Mouse (Mus musculus) heart, embryonic 16.5 days (tissue): ENCODE results near the gene Vps26b. TPM values are rescaled to one million over a fixed set of nuclear protein-coding genes. Genes with fewer than 3 reads are reported as not detected.
A peak's percentile ranks its signal among the peaks of the same experiment; 100 is the strongest.

Experiments used
- ATAC-seq: fragments of 200-750 bp; cut with Nextera tagmentation; replicated peaks from 2 replicates; pipeline ENCODE4 v1.8.0; 2017; ENCODE audit warnings: moderate number of reproducible peaks; ENCODE audit not compliant: insufficient read depth, low FRiP score; ENCODE audit errors: extremely low read depth
- H3K27ac ChIP-seq: fragments of 300-500 bp; sonication (generic); 2 replicates; pipeline ENCODE4 v1.5.1; 2014; ENCODE audit warnings: mild to moderate bottlenecking, low read length, control low read depth, moderate library complexity
- H3K27me3 ChIP-seq: fragments of 300-500 bp; sonication (generic); 2 replicates; pipeline ENCODE4 v1.6.1; 2014; ENCODE audit warnings: low read length, mixed read lengths; ENCODE audit not compliant: control insufficient read depth, insufficient read depth
- H3K36me3 ChIP-seq: fragments of 300-500 bp; sonication (generic); 2 replicates; pipeline ENCODE4 v1.6.1; 2014; ENCODE audit not compliant: control insufficient read depth, insufficient read depth
- H3K4me1 ChIP-seq: fragments of 300-500 bp; sonication (generic); 2 replicates; pipeline ENCODE4 v1.6.1; 2014; ENCODE audit warnings: low read length, mixed read lengths; ENCODE audit not compliant: control insufficient read depth, insufficient read depth
- H3K4me2 ChIP-seq: fragments of 300-500 bp; sonication (generic); 2 replicates; pipeline ENCODE4 v1.6.1; 2014; ENCODE audit warnings: low read depth, mild to moderate bottlenecking, control low read depth, low read length
- H3K4me3 ChIP-seq: fragments of 300-500 bp; sonication (generic); 2 replicates; pipeline ENCODE4 v1.5.1; 2014; ENCODE audit warnings: mild to moderate bottlenecking, control low read depth, low read length
- H3K9ac ChIP-seq: fragments of 300-500 bp; sonication (generic); 2 replicates; pipeline ENCODE4 v1.6.1; 2014; ENCODE audit warnings: low read length, control low read depth
- H3K9me3 ChIP-seq: fragments of 300-500 bp; sonication (generic); replicated peaks from 2 replicates; pipeline ENCODE4 v1.6.1; 2016; ENCODE audit warnings: low read length; ENCODE audit not compliant: control insufficient read depth
- WGBS: fragments of 180-500 bp; shearing (Covaris S2); extraction: QIAGEN DNeasy Blood & Tissue Kit; methylation state at CpG from one replicate; pipeline ENCODE4 v1.1.7; 2014; 5-methylcytosine and 5-hydroxymethylcytosine counted together
- polyA plus RNA-seq: library from polyadenylated mRNA; unstranded; fragments of >200 nt; fragmentation: Nextera tagmentation; extraction: Ambion mirVana; gene quantifications from 2 replicates; pipeline ENCODE4 v1.2.1, GENCODE M21; 2015

The Vps26b gene
- polyA plus RNA-seq, 1 experiment from 2014 or later, result 22.3 TPM

GRCm38 (mm10) chr9:26999461-27000395 is 30.1 kb downstream of the Vps26b start, which contains the start of the genes Acad8 and Thyn1:
TSS of gene Acad8 (minus strand) at chr9:26999566.
TSS of gene Thyn1 (plus strand) at chr9:26999710.
- Histone ChIP-seq H3K9me3 (no peaks in the 10 kb centered on the region), H3K27ac (peak within 1 kb of the TSS; percentile 64), H3K4me3 (peak within 1 kb of the TSS; percentile 69), H3K9ac (peak within 1 kb of the TSS; percentile 83), H3K36me3 (peaks cover 8% of the 10 kb centered on the region), H3K4me2 (peak within 1 kb of the TSS; percentile 90), H3K4me1 (peaks cover 15% of the 10 kb centered on the region), H3K27me3 (no peaks in the 10 kb centered on the region)
- under 1% methylated on average over 35 of the region's 35 CpGs for WGBS
- ATAC-seq, result peak; percentile 100

GRCm38 (mm10) chr9:26998669-26999460 is 31.0 kb downstream of the Vps26b start:
- peak; percentile 43 for ATAC-seq
- 2% methylated on average over 29 of the region's 29 CpGs for WGBS

DNA sequence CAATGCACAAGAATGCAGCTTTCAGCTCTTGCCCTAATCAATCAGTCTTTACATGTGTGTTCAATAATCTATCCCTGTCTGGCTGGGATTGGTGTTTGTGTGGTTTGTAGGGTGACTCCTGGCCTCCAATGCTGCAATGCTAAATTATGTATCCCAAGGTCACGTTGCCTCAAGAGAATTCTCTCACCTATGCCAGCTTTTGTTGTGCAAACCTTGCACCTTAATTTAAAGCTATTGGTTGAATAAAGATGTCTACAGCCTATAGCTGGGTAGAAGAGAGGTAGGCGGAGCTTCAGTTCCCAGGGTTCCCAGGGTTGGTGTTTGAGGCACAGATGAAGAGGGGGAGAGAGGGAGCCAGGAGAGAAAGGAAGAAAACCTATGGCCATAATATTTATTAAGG is 32.4 kb downstream of the Vps26b start:
- Histone ChIP-seq H3K9me3 (no peaks in the 10 kb centered on the region), H3K4me2 (no peak overlapping the region), H3K4me3 (no peak overlapping the region), H3K9ac (no peak overlapping the region), H3K27ac (no peak overlapping the region), H3K27me3 (no peaks in the 10 kb centered on the region), H3K36me3 (no peaks in the 10 kb centered on the region), H3K4me1 (peaks cover 15% of the 10 kb centered on the region)
- ATAC-seq, result no peak
- WGBS, result 98% methylated on average over 2 of the region's 2 CpGs

More at GRCm38 (mm10) chr9:26998669-26999460, 31.0 kb downstream of the Vps26b start:
- peak overlapping the region; percentile 90 for H3K4me2 ChIP-seq
- H3K27me3 ChIP-seq, result no peaks in the 10 kb centered on the region
- H3K9ac ChIP-seq, result peak overlapping the region; percentile 83
- H3K27ac ChIP-seq, result peak overlapping the region; percentile 64
- no peaks in the 10 kb centered on the region for H3K9me3 ChIP-seq
- H3K36me3 ChIP-seq, result peaks cover 6% of the 10 kb centered on the region; the same call in 1 of the 2 replicates
- peak overlapping the region; percentile 69 for H3K4me3 ChIP-seq
- peaks cover 15% of the 10 kb centered on the region for H3K4me1 ChIP-seq

- ATAC-seq, result no peak
Observed at GRCm38 (mm10) chr9:26997062-26997461, 32.8 kb downstream of the Vps26b start.

GRCm38 (mm10) chr9:26993900-26994299 is 36.0 kb downstream of the Vps26b start:
- Histone ChIP-seq H3K4me1 (peaks cover 4% of the 10 kb centered on the region), H3K4me3 (no peak overlapping the region), H3K27me3 (no peaks in the 10 kb centered on the region), H3K4me2 (no peak overlapping the region), H3K36me3 (peaks cover 25% of the 10 kb centered on the region), H3K9ac (no peak overlapping the region), H3K9me3 (no peaks in the 10 kb centered on the region), H3K27ac (no peak overlapping the region)
- WGBS, result 65% methylated on average over 3 of the region's 3 CpGs
- ATAC-seq, result no peak

More at GRCm38 (mm10) chr9:26997062-26997461, 32.8 kb downstream of the Vps26b start:
- Histone ChIP-seq H3K9ac (no peak overlapping the region), H3K27me3 (no peaks in the 10 kb centered on the region), H3K36me3 (peaks cover 3% of the 10 kb centered on the region; the same call in 1 of the 2 replicates), H3K4me3 (no peak overlapping the region), H3K4me1 (peaks cover 15% of the 10 kb centered on the region), H3K4me2 (no peak overlapping the region), H3K27ac (no peak overlapping the region), H3K9me3 (no peaks in the 10 kb centered on the region)
- 86% methylated on average over 3 of the region's 3 CpGs for WGBS

DNA sequence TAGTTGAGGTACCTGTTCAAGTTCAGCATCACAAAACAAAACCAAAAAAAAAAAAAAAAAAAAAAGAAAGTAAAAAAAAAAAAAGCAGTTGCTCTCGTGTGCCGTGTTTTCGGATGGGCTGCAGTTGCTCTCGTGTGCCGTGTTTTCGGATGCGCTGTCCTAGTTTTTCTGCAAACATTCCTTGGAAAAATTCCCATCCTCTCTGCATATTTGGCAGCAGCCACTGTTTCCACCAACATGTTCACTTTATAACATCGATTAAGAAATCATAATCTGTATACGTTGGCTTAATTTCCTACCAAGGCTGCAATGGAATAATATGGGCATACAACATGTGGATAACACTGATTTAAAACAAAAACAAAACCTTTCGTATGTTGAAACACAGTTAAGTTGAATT is 36.7 kb downstream of the Vps26b start:
- Histone ChIP-seq H3K36me3 (peaks cover 25% of the 10 kb centered on the region), H3K27me3 (no peaks in the 10 kb centered on the region), H3K4me1 (no peaks in the 10 kb centered on the region), H3K4me2 (no peak overlapping the region), H3K27ac (no peak overlapping the region), H3K9me3 (no peaks in the 10 kb centered on the region), H3K9ac (no peak overlapping the region), H3K4me3 (no peak overlapping the region)
- 88% methylated on average over 10 of the region's 10 CpGs for WGBS
- no peak for ATAC-seq

GRCm38 (mm10) chr9:26990181-26990580 is 39.7 kb downstream of the Vps26b start:
- Histone ChIP-seq H3K4me2 (no peak overlapping the region), H3K4me1 (no peaks in the 10 kb centered on the region), H3K9ac (no peak overlapping the region), H3K27ac (no peak overlapping the region), H3K9me3 (no peaks in the 10 kb centered on the region), H3K36me3 (peaks cover 38% of the 10 kb centered on the region), H3K4me3 (no peak overlapping the region), H3K27me3 (no peaks in the 10 kb centered on the region)
- ATAC-seq, result no peak
- WGBS, result 85% methylated on average over 4 of the region's 4 CpGs

DNA sequence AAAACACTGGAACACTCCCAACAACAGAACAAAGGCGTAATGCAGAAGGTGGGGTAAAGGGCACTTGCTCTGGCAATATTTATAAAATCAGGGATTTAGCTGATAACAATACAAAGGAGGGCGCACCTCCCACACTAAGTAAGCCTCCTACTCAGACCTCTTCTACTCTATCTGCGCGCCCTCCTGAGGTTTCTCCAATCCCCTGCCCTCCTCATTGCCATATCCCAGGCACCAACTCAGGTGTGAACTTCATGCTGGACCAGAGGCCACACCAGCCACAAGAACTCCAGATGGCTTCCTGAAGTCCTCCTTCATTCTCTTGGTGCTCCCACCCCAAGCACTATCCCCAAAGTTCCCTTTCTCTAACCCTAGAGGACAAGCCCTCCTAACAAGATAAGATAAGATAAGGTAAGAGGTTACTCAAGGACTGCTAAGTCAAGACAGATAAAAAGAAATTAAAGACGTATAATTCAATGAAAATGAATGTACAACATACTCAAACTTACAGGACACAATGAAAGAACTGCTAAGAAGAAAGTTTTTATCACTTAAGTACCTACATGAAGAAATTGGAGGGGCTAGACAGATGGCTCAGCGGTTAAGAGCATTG is 44.1 kb downstream of the Vps26b start:
- H3K4me3 ChIP-seq, result no peak overlapping the region
- H3K9me3 ChIP-seq, result no peaks in the 10 kb centered on the region
- no peak overlapping the region for H3K4me2 ChIP-seq
- peaks cover 37% of the 10 kb centered on the region for H3K36me3 ChIP-seq
- H3K27ac ChIP-seq, result no peak overlapping the region
- H3K9ac ChIP-seq, result no peak overlapping the region
- no peaks in the 10 kb centered on the region for H3K27me3 ChIP-seq
- H3K4me1 ChIP-seq, result no peaks in the 10 kb centered on the region
- WGBS, result 84% methylated on average over 6 of the region's 6 CpGs
- no peak for ATAC-seq
